Mouse (Mus musculus): ENCODE measurements around the gene Hoxd8.

Hoxd8 gene

GRCm38 (mm10) chr2:74670632-74671188 is 33.7 kb upstream of the Hoxd8 start:
- no peak for DNase-seq

- no peak for DNase-seq
Observed at GRCm38 (mm10) chr2:74671847-74672246, 32.6 kb upstream of the Hoxd8 start.

- DNase-seq = no peak
Observed at GRCm38 (mm10) chr2:74672481-74673362, 31.7 kb upstream of the Hoxd8 start.

GRCm38 (mm10) chr2:74673835-74674425 is 30.5 kb upstream of the Hoxd8 start:
- DNase-seq = no peak

- no peak for DNase-seq
Observed at GRCm38 (mm10) chr2:74674881-74675665, 29.3 kb upstream of the Hoxd8 start, which contains the start of gene Hoxd12. TSS of gene Hoxd12 (plus strand) at chr2:74675013.

- no peak for DNase-seq
Observed at GRCm38 (mm10) chr2:74675666-74676282, 28.6 kb upstream of the Hoxd8 start.

GRCm38 (mm10) chr2:74676376-74677052 is 27.9 kb upstream of the Hoxd8 start:
- no peak for DNase-seq

GRCm38 (mm10) chr2:74677106-74677505 is 27.3 kb upstream of the Hoxd8 start:
- no peak for DNase-seq

- DNase-seq = no peak
Observed at GRCm38 (mm10) chr2:74678891-74679595, 25.4 kb upstream of the Hoxd8 start, which contains the start of gene Hoxd11. TSS of gene Hoxd11 (plus strand) at chr2:74679557.

- no peak for DNase-seq
Observed at GRCm38 (mm10) chr2:74679596-74679971, 24.8 kb upstream of the Hoxd8 start.

GRCm38 (mm10) chr2:74679980-74680379 is 24.4 kb upstream of the Hoxd8 start:
- DNase-seq = no peak

GRCm38 (mm10) chr2:74680561-74681398 is 23.6 kb upstream of the Hoxd8 start:
- no peak for DNase-seq

GRCm38 (mm10) chr2:74681594-74682531 is 22.6 kb upstream of the Hoxd8 start:
- DNase-seq = no peak

GRCm38 (mm10) chr2:74682796-74683195 is 21.6 kb upstream of the Hoxd8 start:
- DNase-seq = no peak

- no peak for DNase-seq
Observed at GRCm38 (mm10) chr2:74683471-74683951, 20.9 kb upstream of the Hoxd8 start.

GRCm38 (mm10) chr2:74684106-74684505 is 20.3 kb upstream of the Hoxd8 start:
- DNase-seq = no peak

- DNase-seq = no peak
Observed at GRCm38 (mm10) chr2:74685059-74685603, 19.3 kb upstream of the Hoxd8 start.

GRCm38 (mm10) chr2:74686301-74686987 is 18.0 kb upstream of the Hoxd8 start:
- peak; percentile 48 for DNase-seq

All from right cerebral cortex, adult 18-20 months (tissue).